Mouse (Mus musculus) heart, adult 10 weeks (tissue): Measurements from ENCODE around the gene Capn10. TPM values are rescaled to one million over a fixed set of nuclear protein-coding genes. Genes with fewer than 3 reads are reported as not detected.

ENCODE experiments used
- polyA plus RNA-seq: library from polyadenylated mRNA; stranded (reverse); fragments of 350-450 nt; fragmentation: Illumina TruSeq; extraction: RNeasy Lipid Tissue Mini Kit (QIAGEN cat#74804); gene quantifications from one replicate; pipeline ENCODE4 v1.2.3, GENCODE M21; 2014; ENCODE audit warnings: low read depth, low replicate concordance

The Capn10 gene
- polyA plus RNA-seq = 6.3 TPM

GRCm38 (mm10) chr1:92934182-92934827, at the start of gene Capn10:
Gene Capn10, plus strand, starts transcription at chr1:92934376.

GRCm38 (mm10) chr1:92902786-92903185, 31.4 kb upstream of the Capn10 start, which contains the start of gene Ankmy1:
Gene Ankmy1, minus strand, starts transcription at chr1:92902906.

GRCm38 (mm10) chr1:92906779-92907631, 27.2 kb upstream of the Capn10 start, which contains the start of gene Dusp28:
Gene Dusp28, plus strand, starts transcription at chr1:92906981.

GRCm38 (mm10) chr1:92910239-92910885, 23.8 kb upstream of the Capn10 start, which contains the start of gene Rnpepl1:
Gene Rnpepl1, plus strand, starts transcription at chr1:92910783.

GRCm38 (mm10) chr1:92950607-92951006, 16.4 kb downstream of the Capn10 start, which contains the start of gene Gpr35:
Gene Gpr35, plus strand, starts transcription at chr1:92950865.

Other genes with a start within 250 kb of the Capn10 start
- gene Gpc1, start 102.7 kb upstream of the Capn10 start, polyA plus RNA-seq = 220 TPM
- gene Ankmy1, start 31.5 kb upstream of the Capn10 start, polyA plus RNA-seq = not detected
- 25.0 TPM for gene Dusp28, start 27.4 kb upstream of the Capn10 start, polyA plus RNA-seq
- gene Rnpepl1, start 23.6 kb upstream of the Capn10 start, polyA plus RNA-seq = 54.9 TPM
- gene Gpr35, start 16.5 kb downstream of the Capn10 start, polyA plus RNA-seq = 0.52 TPM
- not detected for gene Aqp12, start 72.0 kb downstream of the Capn10 start, polyA plus RNA-seq
- gene Kif1a, start 167.6 kb downstream of the Capn10 start, polyA plus RNA-seq = 2.0 TPM
- not detected for gene Agxt, start 200.9 kb downstream of the Capn10 start, polyA plus RNA-seq
- not detected for gene 2310007B03Rik, start 226.6 kb downstream of the Capn10 start, polyA plus RNA-seq
- gene Crocc2, start 234.3 kb downstream of the Capn10 start, polyA plus RNA-seq = 0.05 TPM